Mouse (Mus musculus): Measurements from ENCODE around the gene Sptbn4. TPM values are rescaled to one million over a fixed set of nuclear protein-coding genes. Genes with fewer than 3 reads are reported as not detected.

The Sptbn4 gene
- polyA plus RNA-seq, 2 experiments, result 0.15 to 0.64 TPM

GRCm38 (mm10) chr7:27330709-27331540 is 116.6 kb downstream of the Sptbn4 start:
- Histone ChIP-seq H3K36me3 (ENCODE audit: control insufficient read depth, insufficient read depth, low read length) (peaks cover 5% of the 10 kb centered on the region; the same call in 1 of the 2 replicates), H3K27ac (replicated peaks; ENCODE audit: low read depth, low read length) (no peak overlapping the region; the same call in 1 of the 2 replicates), H3K9me3 (ENCODE audit: control insufficient read depth, low read length) (no peaks in the 10 kb centered on the region), H3K9ac (ENCODE audit: low read depth, low read length, severe bottlenecking) (peak overlapping the region; percentile 40; the same call in 1 of the 2 replicates), H3K4me1 (ENCODE audit: control insufficient read depth, insufficient read depth, low read length) (peaks cover 49% of the 10 kb centered on the region), H3K4me2 (replicated peaks; ENCODE audit: low read depth, low read length, severe bottlenecking) (peak overlapping the region; percentile 94), H3K27me3 (ENCODE audit: control insufficient read depth, insufficient read depth, low read length) (peaks cover 77% of the 10 kb centered on the region), H3K4me3 (replicated peaks; ENCODE audit: low read length) (peak overlapping the region; percentile 50)
- no peak for TF ChIP-seq POLR2A (IDR thresholded peaks at IDR 0.05; ENCODE audit: borderline replicate concordance, extremely low read depth, insufficient read depth, insufficient read length)
- WGBS, result under 1% methylated on average over 39 of the region's 39 CpGs
- ATAC-seq (ENCODE audit: low FRiP score, low read depth), result peak; percentile 58
- DNase-seq (ENCODE audit: low spot score), result peak; percentile 93

DNA sequence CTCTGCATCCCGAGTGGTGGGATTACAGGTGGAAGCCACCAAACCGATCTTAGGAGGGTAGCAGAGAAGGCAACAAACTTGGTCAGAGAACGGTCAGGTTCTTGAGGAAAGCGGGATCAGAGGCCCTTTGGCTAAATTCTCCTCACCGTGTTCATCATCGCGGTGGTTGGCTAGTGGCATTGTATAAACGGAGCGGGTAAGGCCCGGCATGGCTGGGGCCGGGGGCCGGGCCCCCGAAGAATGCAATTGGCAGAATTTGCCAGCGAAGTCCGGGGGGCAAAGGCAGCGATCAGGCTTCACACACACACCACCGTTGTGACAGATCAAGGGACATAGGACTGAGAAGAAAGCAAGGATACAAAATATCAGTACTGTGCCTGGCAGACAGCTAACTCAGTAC is 117.5 kb downstream of the Sptbn4 start:
- Histone ChIP-seq H3K4me2 (replicated peaks; ENCODE audit: low read depth, low read length, severe bottlenecking) (peak overlapping the region; percentile 94), H3K9ac (ENCODE audit: low read depth, low read length, severe bottlenecking) (0 out of 2 replicates have a peak overlapping the region, but pooled peaks have one; percentile 34), H3K27ac (replicated peaks; ENCODE audit: low read depth, low read length) (no peak overlapping the region), H3K36me3 (ENCODE audit: control insufficient read depth, insufficient read depth, low read length) (peaks cover 5% of the 10 kb centered on the region; the same call in 1 of the 2 replicates), H3K27me3 (ENCODE audit: control insufficient read depth, insufficient read depth, low read length) (peaks cover 77% of the 10 kb centered on the region), H3K4me1 (ENCODE audit: control insufficient read depth, insufficient read depth, low read length) (peaks cover 54% of the 10 kb centered on the region), H3K9me3 (ENCODE audit: control insufficient read depth, low read length) (no peaks in the 10 kb centered on the region), H3K4me3 (replicated peaks; ENCODE audit: low read length) (peak overlapping the region; percentile 50; the same call in 1 of the 2 replicates)
- WGBS, result 24% methylated on average over 17 of the region's 17 CpGs
- DNase-seq (ENCODE audit: low spot score) (no peak), ATAC-seq (ENCODE audit: low FRiP score, low read depth) (no peak)
- no peak for TF ChIP-seq POLR2A (IDR thresholded peaks at IDR 0.05; ENCODE audit: borderline replicate concordance, extremely low read depth, insufficient read depth, insufficient read length)

DNA sequence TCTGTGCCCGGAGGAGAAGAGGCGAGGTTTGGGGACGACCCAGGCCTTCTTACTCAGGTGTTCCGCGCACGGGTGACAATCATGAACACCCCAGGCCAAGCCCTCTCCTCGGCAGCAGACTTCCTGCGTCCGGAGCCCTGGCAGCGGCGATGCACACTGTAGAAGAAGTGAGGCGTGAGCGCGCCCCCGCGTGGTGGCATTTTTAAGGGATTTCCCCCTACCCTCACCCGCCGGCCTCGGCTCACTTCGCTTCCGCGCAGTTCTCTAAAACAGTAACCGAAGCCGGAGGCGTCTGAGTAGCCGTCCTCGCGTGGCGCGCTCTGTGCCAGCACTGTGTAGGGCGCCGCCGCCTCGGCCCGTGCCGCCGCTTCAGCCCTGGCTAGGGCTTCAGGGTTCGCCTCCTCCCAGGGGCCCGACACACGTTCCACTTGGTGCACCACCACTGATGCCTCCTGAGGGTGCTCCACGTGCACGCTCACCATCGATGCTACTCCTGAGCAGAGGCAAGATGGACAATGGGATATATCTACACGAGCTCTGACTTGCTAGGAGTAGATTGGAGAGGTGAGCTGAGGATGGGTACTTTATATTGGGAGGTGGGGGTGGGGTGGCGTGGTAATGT is 118.0 kb downstream of the Sptbn4 start:
- ATAC-seq (ENCODE audit: low FRiP score, low read depth) (peak; percentile 32; the same call in 1 of the 2 replicates), DNase-seq (ENCODE audit: low spot score) (peak; percentile 91)
- Histone ChIP-seq H3K27ac (replicated peaks; ENCODE audit: low read depth, low read length) (no peak overlapping the region), H3K4me1 (ENCODE audit: control insufficient read depth, insufficient read depth, low read length) (peaks cover 52% of the 10 kb centered on the region), H3K4me3 (replicated peaks; ENCODE audit: low read length) (peak overlapping the region; percentile 29), H3K9me3 (ENCODE audit: control insufficient read depth, low read length) (no peaks in the 10 kb centered on the region), H3K4me2 (replicated peaks; ENCODE audit: low read depth, low read length, severe bottlenecking) (peak overlapping the region; percentile 50), H3K27me3 (ENCODE audit: control insufficient read depth, insufficient read depth, low read length) (peaks cover 75% of the 10 kb centered on the region), H3K36me3 (ENCODE audit: control insufficient read depth, insufficient read depth, low read length) (peaks cover 5% of the 10 kb centered on the region; the same call in 1 of the 2 replicates), H3K9ac (ENCODE audit: low read depth, low read length, severe bottlenecking) (0 out of 2 replicates have a peak overlapping the region, but pooled peaks have one; percentile 34)
- no peak for TF ChIP-seq POLR2A (IDR thresholded peaks at IDR 0.05; ENCODE audit: borderline replicate concordance, extremely low read depth, insufficient read depth, insufficient read length)
- WGBS, result 8% methylated on average over 38 of the region's 45 CpGs

DNA sequence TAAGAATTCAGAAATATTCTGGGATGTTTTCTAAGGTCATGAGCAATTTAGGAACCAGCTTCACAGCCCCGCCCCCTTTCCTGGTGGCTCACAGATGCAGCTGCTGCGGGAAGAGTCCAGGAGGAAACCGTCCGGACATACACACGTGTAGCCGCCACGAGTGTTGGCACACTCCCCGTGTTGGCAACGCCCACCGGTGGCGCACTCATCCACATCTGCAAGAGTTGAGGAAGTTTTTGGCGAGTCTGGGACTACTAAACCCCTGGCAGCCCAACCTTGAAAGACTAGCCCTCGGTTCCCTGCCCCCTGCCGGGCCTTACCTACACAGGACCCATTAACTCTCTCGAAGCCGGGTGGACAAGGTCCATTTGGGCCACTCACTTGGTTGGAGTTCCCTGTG is 118.8 kb downstream of the Sptbn4 start:
- Histone ChIP-seq H3K4me2 (replicated peaks; ENCODE audit: low read depth, low read length, severe bottlenecking) (no peak overlapping the region), H3K9ac (ENCODE audit: low read depth, low read length, severe bottlenecking) (no peak overlapping the region), H3K36me3 (ENCODE audit: control insufficient read depth, insufficient read depth, low read length) (peaks cover 5% of the 10 kb centered on the region), H3K4me1 (ENCODE audit: control insufficient read depth, insufficient read depth, low read length) (peaks cover 44% of the 10 kb centered on the region), H3K27me3 (ENCODE audit: control insufficient read depth, insufficient read depth, low read length) (peaks cover 67% of the 10 kb centered on the region), H3K27ac (replicated peaks; ENCODE audit: low read depth, low read length) (no peak overlapping the region), H3K4me3 (replicated peaks; ENCODE audit: low read length) (no peak overlapping the region), H3K9me3 (ENCODE audit: control insufficient read depth, low read length) (no peaks in the 10 kb centered on the region)
- WGBS, result 35% methylated on average over 16 of the region's 16 CpGs
- DNase-seq (ENCODE audit: low spot score) (no peak), ATAC-seq (ENCODE audit: low FRiP score, low read depth) (no peak)
- no peak for TF ChIP-seq POLR2A (IDR thresholded peaks at IDR 0.05; ENCODE audit: borderline replicate concordance, extremely low read depth, insufficient read depth, insufficient read length)

DNA sequence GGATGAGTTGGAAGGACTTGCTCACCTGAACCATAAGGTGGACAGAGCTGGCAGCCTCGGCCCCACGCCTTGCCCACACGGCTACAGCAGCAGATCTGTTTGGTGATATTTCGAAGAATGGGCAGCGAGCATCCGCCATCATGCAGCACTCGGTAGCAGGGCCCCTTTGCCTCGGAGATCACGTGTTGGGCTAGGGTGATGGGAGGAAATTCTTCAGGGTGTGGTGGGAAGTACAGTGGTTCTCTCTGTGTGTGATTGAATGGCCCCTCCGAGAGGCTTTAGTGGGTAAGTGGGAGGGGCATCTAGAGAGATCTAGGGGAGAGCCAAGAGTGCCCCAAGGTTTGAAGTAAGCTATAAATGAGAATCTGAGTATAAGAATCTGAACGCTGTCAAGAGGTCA is 119.3 kb downstream of the Sptbn4 start:
- no peak overlapping the region for H3K4me2 ChIP-seq (replicated peaks; ENCODE audit: low read depth, low read length, severe bottlenecking)
- H3K9ac ChIP-seq (ENCODE audit: low read depth, low read length, severe bottlenecking), result no peak overlapping the region
- H3K27me3 ChIP-seq (ENCODE audit: control insufficient read depth, insufficient read depth, low read length), result peaks cover 65% of the 10 kb centered on the region
- no peak overlapping the region for H3K4me3 ChIP-seq (replicated peaks; ENCODE audit: low read length)
- WGBS, result 84% methylated on average over 11 of the region's 11 CpGs
- H3K9me3 ChIP-seq (ENCODE audit: control insufficient read depth, low read length), result no peaks in the 10 kb centered on the region
- H3K36me3 ChIP-seq (ENCODE audit: control insufficient read depth, insufficient read depth, low read length), result peaks cover 5% of the 10 kb centered on the region
- ATAC-seq (ENCODE audit: low FRiP score, low read depth) (no peak), DNase-seq (ENCODE audit: low spot score) (no peak)
- peaks cover 42% of the 10 kb centered on the region for H3K4me1 ChIP-seq (ENCODE audit: control insufficient read depth, insufficient read depth, low read length)
- H3K27ac ChIP-seq (replicated peaks; ENCODE audit: low read depth, low read length), result no peak overlapping the region
- TF ChIP-seq POLR2A (IDR thresholded peaks at IDR 0.05; ENCODE audit: borderline replicate concordance, extremely low read depth, insufficient read depth, insufficient read length), result no peak
